Mouse (Mus musculus): ENCODE results near the gene Ube2i.

- TF ChIP-seq GATA1 (IDR thresholded peaks at IDR 0.05; ENCODE audit: borderline replicate concordance, low read length), result no peak
- TF ChIP-seq FLI1 (IDR thresholded peaks at IDR 0.05; ENCODE audit: low read length), result no peak
Observed at GRCm38 (mm10) chr17:25294111-25294510, 19.7 kb upstream of the Ube2i start.
